Mouse (Mus musculus): ENCODE measurements at regions not wholly inside any gene's neighbourhood (a gene's known extent, or its start where the extent isn't known, plus 50 kb on each side); places are given as distances from the start of the nearest gene placed in this dataset.

DNA sequence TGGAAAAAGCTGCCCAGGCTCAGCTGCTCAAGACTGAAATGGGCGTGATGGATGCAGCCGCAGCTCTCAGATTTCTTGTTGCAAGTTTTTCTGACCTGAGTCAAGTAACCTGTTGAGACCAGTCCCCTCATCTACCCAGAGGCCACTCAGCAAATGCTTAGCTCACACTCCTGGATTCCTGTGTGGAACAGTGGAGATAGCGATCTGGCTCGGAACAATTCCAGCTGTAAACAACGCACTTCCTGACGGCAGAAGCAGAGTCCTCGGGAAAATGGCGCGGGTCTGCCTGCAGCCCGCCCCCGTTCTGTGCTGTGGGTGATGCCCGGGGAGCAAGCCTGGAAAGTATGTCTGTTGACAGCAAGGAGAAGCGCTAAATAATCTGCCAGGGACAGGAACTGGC is 117.7 kb downstream of the Tmem17 start:
- TF ChIP-seq CTCF (IDR thresholded peaks at IDR 0.05; ENCODE audit: extremely low read depth, insufficient read depth, insufficient read length, insufficient replicate concordance) = no peak
- TF ChIP-seq POLR2A (IDR thresholded peaks at IDR 0.05; ENCODE audit: low read depth, low read length) = no peak

All from spleen, adult 2 months (tissue).